Mouse (Mus musculus) lung, postnatal 0 days (tissue): Measurements from ENCODE around the gene Mphosph9.

ENCODE experiments used
- CTCF ChIP-seq: IDR thresholded peaks from 2 replicates; pipeline ENCODE4 v1.5.1; 2016; ENCODE audit warnings: antibody characterized with exemption, mild to moderate bottlenecking
- EP300 ChIP-seq: IDR thresholded peaks from 2 replicates; pipeline ENCODE4 v1.6.1; 2016; ENCODE audit warnings: antibody characterized with exemption, mild to moderate bottlenecking, control low read depth

- TF ChIP-seq EP300 (no peak), CTCF (no peak)
These were observed 121.9 kb downstream of the Mphosph9 start for GRCm38 (mm10) chr5:124205809-124206380.
